Mouse (Mus musculus) thymus, adult 2 months (tissue): ENCODE measurements around the gene Hist1h2bf.
"Not testable (repeated sequence)": the region's sequence is repeated elsewhere in the genome, so short reads cannot be mapped to it uniquely, and the experiment has no call there.

ENCODE experiments used
- CTCF ChIP-seq: fragments of 200-500 bp; IDR thresholded peaks from 2 replicates; pipeline ENCODE4 v1.5.1; 2012; ENCODE audit warnings: mild to moderate bottlenecking, control low read depth, low read length, moderate library complexity, borderline replicate concordance; ENCODE audit not compliant: control insufficient read depth, poor library complexity, insufficient read depth; ENCODE audit errors: extremely low read depth
- POLR2A ChIP-seq: fragments of 200-500 bp; IDR thresholded peaks from 2 replicates; pipeline ENCODE4 v1.6.1; 2012; ENCODE audit warnings: mild to moderate bottlenecking, low read length, control low read depth, moderate library complexity; ENCODE audit not compliant: control insufficient read depth, poor library complexity, insufficient read depth; ENCODE audit errors: extremely low read depth

DNA sequence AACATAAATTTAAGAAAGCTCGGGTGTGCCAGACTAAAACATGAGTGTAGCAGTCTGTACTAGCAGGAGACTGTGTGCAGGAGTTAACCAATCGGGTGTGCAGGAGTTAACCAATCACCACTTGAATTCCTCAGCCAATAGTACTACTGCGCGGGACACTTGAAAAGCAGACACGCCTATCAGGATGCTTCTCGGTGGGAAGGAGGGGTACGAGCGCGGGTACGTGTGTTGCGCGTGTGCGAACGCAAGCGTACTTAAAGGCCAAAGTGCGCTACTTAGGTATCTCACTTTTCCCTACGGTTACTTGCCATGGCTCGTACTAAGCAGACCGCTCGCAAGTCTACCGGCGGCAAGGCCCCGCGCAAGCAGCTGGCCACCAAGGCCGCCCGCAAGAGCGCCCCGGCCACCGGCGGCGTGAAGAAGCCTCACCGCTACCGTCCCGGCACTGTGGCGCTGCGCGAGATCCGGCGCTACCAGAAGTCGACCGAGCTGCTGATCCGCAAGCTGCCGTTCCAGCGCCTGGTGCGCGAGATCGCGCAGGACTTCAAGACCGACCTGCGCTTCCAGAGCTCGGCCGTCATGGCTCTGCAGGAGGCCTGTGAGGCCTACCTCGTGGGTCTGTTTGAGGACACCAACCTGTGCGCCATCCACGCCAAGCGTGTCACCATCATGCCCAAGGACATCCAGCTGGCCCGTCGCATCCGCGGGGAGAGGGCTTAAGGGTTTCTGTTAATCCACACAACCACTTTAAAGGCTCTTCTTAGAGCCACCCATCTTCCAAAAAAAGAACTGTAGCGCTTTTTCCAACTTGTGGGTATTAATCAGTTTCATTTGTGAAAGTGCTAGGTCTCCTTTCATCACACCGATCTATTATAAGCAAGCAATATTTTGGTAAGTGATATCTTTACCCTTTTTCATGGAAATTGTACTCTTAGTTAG is 38.6 kb downstream of the Hist1h2bf start, which contains the start of gene Hist1h3g:
- peak; percentile 69; the same call in 1 of the 2 replicates for TF ChIP-seq POLR2A
- not testable (repeated sequence) for TF ChIP-seq CTCF
